In genomic region chr4:124402075-124402474, GRCm38 (mm10) we compare ENCODE assay signal across 29 mouse cellular contexts.
A peak's percentile ranks its signal among the peaks of the same experiment; 100 is the strongest.
DNase-seq lines count a peak whose midpoint lies in the region; ATAC-seq and TF ChIP-seq lines count a peak whose summit lies in the region.
"Had no signal": no experiment of that assay in that cellular context is flagged by ENCODE, and none has a peak within 500 bp of the region (broad histone marks: within the 10 kb centered on the region; RNA-seq: fewer than 3 reads in every experiment).

No protein-coding gene starts in this region.

- TF ChIP-seq CTCF in hindbrain, postnatal 0 days (IDR thresholded peaks at IDR 0.05; ENCODE audit: low read depth), result 0 out of 2 replicates have a peak, but pooled peaks have one; percentile 4

- 10% methylated on average over 8 of the region's 8 CpGs for WGBS in forebrain, embryonic 16.5 days
- 14% methylated on average over 8 of the region's 8 CpGs for WGBS in forebrain, embryonic 15.5 days
- WGBS in midbrain, embryonic 11.5 days, result 77% methylated on average over 8 of the region's 8 CpGs
- WGBS in midbrain, embryonic 16.5 days, result 39% methylated on average over 8 of the region's 8 CpGs
- 40% methylated on average over 8 of the region's 8 CpGs for WGBS in embryonic facial prominence, embryonic 13.5 days
- 45% methylated on average over 8 of the region's 8 CpGs for WGBS in hindbrain, postnatal 0 days

- ATAC-seq in forebrain, embryonic 16.5 days, result peak; percentile 45; the same call in 1 of the 2 replicates
- no peak for ATAC-seq in forebrain, embryonic 15.5 days (replicated peaks)
- ATAC-seq in midbrain, embryonic 11.5 days (ENCODE audit: low FRiP score), result no peak
- ATAC-seq in midbrain, embryonic 16.5 days, result no peak
- ATAC-seq in embryonic facial prominence, embryonic 13.5 days (ENCODE audit: insufficient number of reproducible peaks, insufficient read depth, low FRiP score, low TSS enrichment, low read depth), result no peak
- ATAC-seq in hindbrain, postnatal 0 days, result no peak
- ATAC-seq: CD4-positive, CD25-positive, alpha-beta regulatory T cell, adult 4 months; lung, postnatal 0 days had no signal

- no peaks in the 10 kb centered on the region; the same call in 1 of the 2 replicates for H3K27me3 ChIP-seq in forebrain, embryonic 16.5 days (replicated peaks; ENCODE audit: control insufficient read depth, insufficient read depth, low read length)
- H3K27me3 ChIP-seq in forebrain, embryonic 15.5 days, result peaks cover 12% of the 10 kb centered on the region
- H3K27me3 ChIP-seq in midbrain, embryonic 11.5 days (ENCODE audit: control insufficient read depth, insufficient read depth, low read length), result no peaks in the 10 kb centered on the region; the same call in 1 of the 2 replicates
- no peaks in the 10 kb centered on the region for H3K27me3 ChIP-seq in midbrain, embryonic 16.5 days (ENCODE audit: control insufficient read depth, insufficient read depth, low read depth, low read length)
- peaks cover 16% of the 10 kb centered on the region; the same call in 1 of the 2 replicates for H3K27me3 ChIP-seq in embryonic facial prominence, embryonic 13.5 days
- no peaks in the 10 kb centered on the region for H3K27me3 ChIP-seq in hindbrain, postnatal 0 days (ENCODE audit: insufficient read depth, low read length)
- H3K27me3 ChIP-seq: liver, embryonic 13.5 days had no signal

- no peak overlapping the region for H3K27ac ChIP-seq in forebrain, embryonic 16.5 days (ENCODE audit: low read length)
- H3K27ac ChIP-seq in forebrain, embryonic 15.5 days (replicated peaks), result no peak overlapping the region
- no peak overlapping the region for H3K27ac ChIP-seq in midbrain, embryonic 11.5 days (ENCODE audit: low read depth, low read length)
- H3K27ac ChIP-seq in midbrain, embryonic 16.5 days (ENCODE audit: low read length), result no peak overlapping the region
- no peak overlapping the region for H3K27ac ChIP-seq in embryonic facial prominence, embryonic 13.5 days
- H3K27ac ChIP-seq in hindbrain, postnatal 0 days, result no peak overlapping the region
- H3K27ac ChIP-seq: forebrain, embryonic 10.5 days; heart, adult 2 months; kidney, embryonic 15.5 days; left cerebral cortex, adult 2 months; limb, embryonic 15.5 days; liver, embryonic 13.5 days had no signal

- peaks cover 15% of the 10 kb centered on the region for H3K4me1 ChIP-seq in forebrain, embryonic 16.5 days (replicated peaks; ENCODE audit: control insufficient read depth, insufficient read depth, low read length)
- H3K4me1 ChIP-seq in forebrain, embryonic 15.5 days, result peaks cover 21% of the 10 kb centered on the region
- peaks cover 7% of the 10 kb centered on the region; the same call in 1 of the 2 replicates for H3K4me1 ChIP-seq in midbrain, embryonic 11.5 days (ENCODE audit: control insufficient read depth, insufficient read depth, low read length)
- H3K4me1 ChIP-seq in midbrain, embryonic 16.5 days (ENCODE audit: control insufficient read depth, insufficient read depth, low read length), result peaks cover 9% of the 10 kb centered on the region
- peaks cover 20% of the 10 kb centered on the region for H3K4me1 ChIP-seq in embryonic facial prominence, embryonic 13.5 days
- H3K4me1 ChIP-seq in hindbrain, postnatal 0 days (ENCODE audit: insufficient read depth, low read length), result peaks cover 3% of the 10 kb centered on the region; the same call in 1 of the 2 replicates
- H3K4me1 ChIP-seq: liver, embryonic 13.5 days; megakaryocyte, embryonic 14.5 days had no signal

- no peaks in the 10 kb centered on the region for H3K9me3 ChIP-seq in forebrain, embryonic 16.5 days (ENCODE audit: control insufficient read depth, low read length)
- no peaks in the 10 kb centered on the region for H3K9me3 ChIP-seq in forebrain, embryonic 15.5 days
- H3K9me3 ChIP-seq in midbrain, embryonic 11.5 days (ENCODE audit: control insufficient read depth, low read length), result no peaks in the 10 kb centered on the region
- H3K9me3 ChIP-seq in midbrain, embryonic 16.5 days (replicated peaks; ENCODE audit: control insufficient read depth, low read length, poor library complexity, severe bottlenecking), result no peaks in the 10 kb centered on the region
- no peaks in the 10 kb centered on the region for H3K9me3 ChIP-seq in embryonic facial prominence, embryonic 13.5 days
- H3K9me3 ChIP-seq in hindbrain, postnatal 0 days (ENCODE audit: low read length), result no peaks in the 10 kb centered on the region
- H3K9me3 ChIP-seq: forebrain, embryonic 10.5 days; heart, embryonic 12.5 days; kidney, embryonic 15.5 days; limb, embryonic 15.5 days; liver, embryonic 13.5 days; megakaryocyte, embryonic 14.5 days had no signal

- DNase-seq in midbrain, embryonic 11.5 days (ENCODE audit: low spot score, missing footprints), result peak; percentile 37
- peak; percentile 36 for DNase-seq in hindbrain, postnatal 0 days (ENCODE audit: low spot score)
- DNase-seq in frontal cortex, postnatal 25 days (ENCODE audit: low spot score in 2 of 2), result no peak
- DNase-seq: adrenal gland, postnatal 14 days; cerebellum, adult 18-20 months; cerebellum, postnatal 10 days; heart, adult 2 months; heart, postnatal 4 days; kidney, adult 18-20 months; kidney, postnatal 25 days; liver, embryonic 13.5 days; lung, adult 18-20 months; lung, postnatal 4 days; right cerebral cortex, adult 18-20 months; spleen, adult 18-20 months; thymus, adult 18-20 months; thymus, postnatal 36 days had no signal

- H3K4me2 ChIP-seq in forebrain, embryonic 16.5 days (ENCODE audit: low read length), result no peak overlapping the region
- H3K4me2 ChIP-seq in forebrain, embryonic 15.5 days (replicated peaks), result no peak overlapping the region
- H3K4me2 ChIP-seq in midbrain, embryonic 11.5 days, result no peak overlapping the region
- H3K4me2 ChIP-seq in midbrain, embryonic 16.5 days (ENCODE audit: low read length), result no peak overlapping the region
- 0 out of 2 replicates have a peak overlapping the region, but pooled peaks have one; percentile 9 for H3K4me2 ChIP-seq in embryonic facial prominence, embryonic 13.5 days
- H3K4me2 ChIP-seq in hindbrain, postnatal 0 days (ENCODE audit: low read depth, low read length), result no peak overlapping the region
- H3K4me2 ChIP-seq: heart, embryonic 12.5 days; kidney, embryonic 15.5 days; limb, embryonic 15.5 days; liver, embryonic 13.5 days had no signal

- H3K36me3 ChIP-seq in forebrain, embryonic 16.5 days (ENCODE audit: control insufficient read depth, insufficient read depth), result no peaks in the 10 kb centered on the region
- no peaks in the 10 kb centered on the region for H3K36me3 ChIP-seq in forebrain, embryonic 15.5 days
- H3K36me3 ChIP-seq in midbrain, embryonic 11.5 days (ENCODE audit: control insufficient read depth, insufficient read depth, low read length), result no peaks in the 10 kb centered on the region
- no peaks in the 10 kb centered on the region for H3K36me3 ChIP-seq in midbrain, embryonic 16.5 days (ENCODE audit: control insufficient read depth, insufficient read depth, low read length)
- no peaks in the 10 kb centered on the region for H3K36me3 ChIP-seq in embryonic facial prominence, embryonic 13.5 days
- H3K36me3 ChIP-seq in hindbrain, postnatal 0 days (ENCODE audit: insufficient read depth, low read length), result no peaks in the 10 kb centered on the region
- H3K36me3 ChIP-seq: forebrain, embryonic 10.5 days; heart, embryonic 12.5 days; kidney, embryonic 15.5 days; limb, embryonic 15.5 days; liver, embryonic 13.5 days had no signal

- H3K9ac ChIP-seq in forebrain, embryonic 16.5 days (replicated peaks; ENCODE audit: low read depth, low read length), result no peak overlapping the region
- H3K9ac ChIP-seq in forebrain, embryonic 15.5 days (replicated peaks), result no peak overlapping the region
- no peak overlapping the region for H3K9ac ChIP-seq in midbrain, embryonic 11.5 days (ENCODE audit: low read length)
- H3K9ac ChIP-seq in midbrain, embryonic 16.5 days (ENCODE audit: low read depth, low read length), result no peak overlapping the region
- no peak overlapping the region for H3K9ac ChIP-seq in embryonic facial prominence, embryonic 13.5 days
- H3K9ac ChIP-seq in hindbrain, postnatal 0 days (replicated peaks; ENCODE audit: low read length), result no peak overlapping the region
- H3K9ac ChIP-seq: heart, embryonic 12.5 days; kidney, embryonic 15.5 days; limb, embryonic 15.5 days; liver, embryonic 13.5 days had no signal

- H3K4me3 ChIP-seq in forebrain, embryonic 16.5 days (replicated peaks; ENCODE audit: low read length), result no peak overlapping the region
- no peak overlapping the region for H3K4me3 ChIP-seq in forebrain, embryonic 15.5 days
- H3K4me3 ChIP-seq in midbrain, embryonic 11.5 days (ENCODE audit: low read depth, low read length), result no peak overlapping the region
- no peak overlapping the region for H3K4me3 ChIP-seq in midbrain, embryonic 16.5 days (ENCODE audit: low read depth, low read length)
- no peak overlapping the region for H3K4me3 ChIP-seq in embryonic facial prominence, embryonic 13.5 days
- no peak overlapping the region for H3K4me3 ChIP-seq in hindbrain, postnatal 0 days (ENCODE audit: low read length)
- H3K4me3 ChIP-seq: forebrain, embryonic 10.5 days; heart, adult 2 months; heart, embryonic 12.5 days; kidney, embryonic 15.5 days; left cerebral cortex, adult 2 months; limb, embryonic 15.5 days; liver, embryonic 13.5 days; megakaryocyte, embryonic 14.5 days had no signal

Comparison
In these comparisons a context has a peak if more than half of its experiments do, and no peak if none do; other contexts are left out.
1. DNase-seq: peak in midbrain, embryonic 11.5 days (single experiment) and hindbrain, postnatal 0 days (single experiment); none in frontal cortex, postnatal 25 days (0 of 2).